Mouse (Mus musculus) heart, postnatal 0 days (tissue): ENCODE measurements at regions not wholly inside any gene's neighbourhood (a gene's known extent, or its start where the extent isn't known, plus 50 kb on each side); places are given as distances from the start of the nearest gene placed in this dataset.

Source experiments
- ATAC-seq: fragments of 200-750 bp; cut with Nextera tagmentation; 2 replicates; pipeline ENCODE4 v1.8.0; 2017; ENCODE audit warnings: low read depth, moderate number of reproducible peaks, moderate library complexity; ENCODE audit not compliant: insufficient read depth
- DNase-seq: peaks from one replicate; pipeline ENCODE4 v3.0.0-alpha.2; 2016; ENCODE audit warnings: low spot score
- H3K27ac ChIP-seq: fragments of 300-500 bp; sonication (generic); 2 replicates; pipeline ENCODE4 v1.5.1; 2014; ENCODE audit warnings: low read depth, mild to moderate bottlenecking
- H3K27me3 ChIP-seq: fragments of 300-500 bp; sonication (generic); 2 replicates; pipeline ENCODE4 v1.6.1; 2014; ENCODE audit warnings: low read length, mixed read lengths; ENCODE audit not compliant: control insufficient read depth, insufficient read depth
- H3K36me3 ChIP-seq: fragments of 300-500 bp; sonication (generic); replicated peaks from 2 replicates; pipeline ENCODE4 v1.6.1; 2014; ENCODE audit warnings: low read length, mixed read lengths; ENCODE audit not compliant: control insufficient read depth, insufficient read depth
- H3K4me1 ChIP-seq: fragments of 300-500 bp; sonication (generic); 2 replicates; pipeline ENCODE4 v1.6.1; 2014; ENCODE audit warnings: antibody characterized with exemption; ENCODE audit not compliant: control insufficient read depth, insufficient read depth
- H3K4me2 ChIP-seq: fragments of 300-500 bp; sonication (generic); 2 replicates; pipeline ENCODE4 v1.6.1; 2014; ENCODE audit warnings: low read depth, mild to moderate bottlenecking, low read length, moderate library complexity
- H3K4me3 ChIP-seq: fragments of 300-500 bp; sonication (generic); 2 replicates; pipeline ENCODE4 v1.5.1; 2014; ENCODE audit warnings: low read depth, low read length
- H3K9ac ChIP-seq: fragments of 300-500 bp; sonication (generic); replicated peaks from 2 replicates; pipeline ENCODE4 v1.6.1; 2014; ENCODE audit warnings: low read depth, low read length, mixed read lengths
- H3K9me3 ChIP-seq: fragments of 300-500 bp; sonication (generic); replicated peaks from 2 replicates; pipeline ENCODE4 v1.6.1; 2016; ENCODE audit warnings: low read length; ENCODE audit not compliant: control insufficient read depth
- CTCF ChIP-seq: IDR thresholded peaks from 2 replicates; pipeline ENCODE4 v1.5.1; 2016; ENCODE audit warnings: antibody characterized with exemption, control low read depth, low read depth
- EP300 ChIP-seq: IDR thresholded peaks from 2 replicates; pipeline ENCODE4 v1.6.1; 2016; ENCODE audit warnings: antibody characterized with exemption, low read depth
- WGBS: fragments of 180-500 bp; shearing (Covaris S2); extraction: QIAGEN DNeasy Blood & Tissue Kit; methylation state at CpG from one replicate; pipeline ENCODE4 v1.1.7; 2014; 5-methylcytosine and 5-hydroxymethylcytosine counted together

- Histone ChIP-seq H3K27me3 (no peaks in the 10 kb centered on the region), H3K9ac (no peak overlapping the region), H3K27ac (no peak overlapping the region), H3K9me3 (no peaks in the 10 kb centered on the region), H3K4me2 (peak overlapping the region; percentile 26), H3K36me3 (no peaks in the 10 kb centered on the region), H3K4me3 (peak overlapping the region; percentile 21), H3K4me1 (no peaks in the 10 kb centered on the region)
- ATAC-seq: no peak
- DNase-seq: no peak
- WGBS: 15% methylated on average over 10 of the region's 10 CpGs
- no peak for TF ChIP-seq EP300
- no peak for TF ChIP-seq CTCF
These were observed 349.2 kb upstream of the Atp11b start for GRCm38 (mm10) chr3:35404492-35405390.

- peak; percentile 44 for TF ChIP-seq CTCF
- TF ChIP-seq EP300: no peak
- no peak for ATAC-seq
- H3K27me3 ChIP-seq: no peaks in the 10 kb centered on the region
- H3K4me2 ChIP-seq: peak overlapping the region; percentile 26
- H3K27ac ChIP-seq: no peak overlapping the region
- WGBS: 66% methylated on average over 14 of the region's 14 CpGs
- no peak for DNase-seq
- no peak overlapping the region for H3K9ac ChIP-seq
- no peaks in the 10 kb centered on the region for H3K4me1 ChIP-seq
- H3K36me3 ChIP-seq: no peaks in the 10 kb centered on the region
- H3K9me3 ChIP-seq: no peaks in the 10 kb centered on the region
- peak overlapping the region; percentile 21 for H3K4me3 ChIP-seq
These were observed 348.3 kb upstream of the Atp11b start for GRCm38 (mm10) chr3:35405621-35406079.

GRCm38 (mm10) chr3:35437687-35438086 lies 316.2 kb upstream of the Atp11b start:
- Histone ChIP-seq H3K27me3 (no peaks in the 10 kb centered on the region), H3K27ac (no peak overlapping the region), H3K9ac (no peak overlapping the region), H3K4me1 (no peaks in the 10 kb centered on the region), H3K4me3 (no peak overlapping the region), H3K36me3 (no peaks in the 10 kb centered on the region), H3K9me3 (no peaks in the 10 kb centered on the region), H3K4me2 (no peak overlapping the region)
- no peak for DNase-seq
- WGBS: 86% methylated on average over 1 of the region's 1 CpGs
- no peak for TF ChIP-seq EP300
- no peak for TF ChIP-seq CTCF
- no peak for ATAC-seq

- no peak for DNase-seq
- H3K27ac ChIP-seq: no peak overlapping the region
- 39% methylated on average over 4 of the region's 4 CpGs for WGBS
- no peaks in the 10 kb centered on the region for H3K36me3 ChIP-seq
- no peaks in the 10 kb centered on the region for H3K9me3 ChIP-seq
- no peaks in the 10 kb centered on the region for H3K4me1 ChIP-seq
- no peak for ATAC-seq
- no peak overlapping the region for H3K4me3 ChIP-seq
- TF ChIP-seq EP300: no peak
- no peak for TF ChIP-seq CTCF
- H3K27me3 ChIP-seq: no peaks in the 10 kb centered on the region
- no peak overlapping the region for H3K4me2 ChIP-seq
- no peak overlapping the region for H3K9ac ChIP-seq
These were observed 291.0 kb upstream of the Atp11b start for GRCm38 (mm10) chr3:35462858-35463257.

GRCm38 (mm10) chr3:35464212-35464911 lies 289.5 kb upstream of the Atp11b start:
- WGBS: 78% methylated on average over 11 of the region's 11 CpGs

More at GRCm38 (mm10) chr3:35464212-35464911, 289.5 kb upstream of the Atp11b start:
- DNase-seq (no peak), ATAC-seq (no peak)
- H3K27ac ChIP-seq: no peak overlapping the region
- no peak overlapping the region for H3K4me2 ChIP-seq
- H3K9ac ChIP-seq: no peak overlapping the region
- H3K9me3 ChIP-seq: no peaks in the 10 kb centered on the region
- no peak overlapping the region for H3K4me3 ChIP-seq
- H3K27me3 ChIP-seq: no peaks in the 10 kb centered on the region
- H3K4me1 ChIP-seq: no peaks in the 10 kb centered on the region
- no peak for TF ChIP-seq EP300
- TF ChIP-seq CTCF: no peak
- no peaks in the 10 kb centered on the region for H3K36me3 ChIP-seq
